Mouse (Mus musculus) midbrain, postnatal 0 days (tissue): ENCODE measurements around the gene Cryaa. TPM values are rescaled to one million over a fixed set of nuclear protein-coding genes. Genes with fewer than 3 reads are reported as not detected.

Experiments
- ATAC-seq: fragments of 200-750 bp; cut with Nextera tagmentation; 2 replicates; pipeline ENCODE4 v1.8.0; 2017; ENCODE audit warnings: moderate number of reproducible peaks, mild to moderate bottlenecking, moderate TSS enrichment, moderate library complexity; ENCODE audit not compliant: low FRiP score
- DNase-seq: peaks from one replicate; pipeline ENCODE4 v3.0.0-alpha.2; 2015; ENCODE audit warnings: low spot score
- H3K27ac ChIP-seq: fragments of 300-500 bp; sonication (generic); 2 replicates; pipeline ENCODE4 v1.5.1; 2014; ENCODE audit warnings: low read depth, mild to moderate bottlenecking, low read length, mixed read lengths
- H3K27me3 ChIP-seq: fragments of 300-500 bp; sonication (generic); 2 replicates; pipeline ENCODE4 v1.6.1; 2014; ENCODE audit warnings: low read length, control low read depth, mixed read lengths; ENCODE audit not compliant: insufficient read depth
- H3K36me3 ChIP-seq: fragments of 300-500 bp; sonication (generic); 2 replicates; pipeline ENCODE4 v1.6.1; 2014; ENCODE audit warnings: low read length, control low read depth, mixed read lengths; ENCODE audit not compliant: insufficient read depth
- H3K4me1 ChIP-seq: fragments of 300-500 bp; sonication (generic); 2 replicates; pipeline ENCODE4 v1.6.1; 2014; ENCODE audit warnings: mild to moderate bottlenecking, control low read depth, antibody characterized with exemption, low read length, mixed read lengths; ENCODE audit not compliant: insufficient read depth
- H3K4me2 ChIP-seq: fragments of 300-500 bp; sonication (generic); 2 replicates; pipeline ENCODE4 v1.6.1; 2014; ENCODE audit warnings: low read depth, mild to moderate bottlenecking, low read length, mixed read lengths; ENCODE audit not compliant: poor library complexity, severe bottlenecking
- H3K4me3 ChIP-seq: fragments of 300-500 bp; sonication (generic); 2 replicates; pipeline ENCODE4 v1.5.1; 2014; ENCODE audit warnings: low read depth, mild to moderate bottlenecking, low read length, moderate library complexity
- H3K9ac ChIP-seq: fragments of 300-500 bp; sonication (generic); replicated peaks from 2 replicates; pipeline ENCODE4 v1.6.1; 2014; ENCODE audit warnings: mild to moderate bottlenecking, low read length, moderate library complexity, mixed read lengths; ENCODE audit not compliant: poor library complexity, severe bottlenecking
- H3K9me3 ChIP-seq: fragments of 300-500 bp; sonication (generic); 2 replicates; pipeline ENCODE4 v1.6.1; 2016; ENCODE audit warnings: low read length, control low read depth
- CTCF ChIP-seq: IDR thresholded peaks from 2 replicates; pipeline ENCODE4 v1.5.1; 2016; ENCODE audit warnings: antibody characterized with exemption, mild to moderate bottlenecking
- WGBS: fragments of 180-500 bp; shearing (Covaris S2); extraction: QIAGEN DNeasy Blood & Tissue Kit; methylation state at CpG from one replicate; pipeline ENCODE4 v1.1.7; 2014; 5-methylcytosine and 5-hydroxymethylcytosine counted together
- polyA plus RNA-seq: library from polyadenylated mRNA; unstranded; fragments of >200 nt; fragmentation: Nextera tagmentation; extraction: Ambion mirVana; gene quantifications from 2 replicates; pipeline ENCODE4 v1.2.1, GENCODE M21; 2015
- total RNA-seq: library from RNA; depleted of rRNA; stranded (reverse); fragments of >200 nt; gene quantifications from 2 replicates; pipeline ENCODE4 v1.2.3, GENCODE M21; 2014

The Cryaa gene
- total and polyA plus RNA-seq, 2 experiments from 2014 or later = 0.37 to 1.6 TPM

- 77% methylated on average over 6 of the region's 6 CpGs for WGBS
- Histone ChIP-seq H3K36me3 (no peaks in the 10 kb centered on the region), H3K4me1 (0 out of 2 replicates have a peak, but pooled peaks cover 3% of the 10 kb centered on the region), H3K4me3 (no peak overlapping the region), H3K9ac (no peak overlapping the region), H3K27ac (no peak overlapping the region), H3K27me3 (no peaks in the 10 kb centered on the region), H3K9me3 (no peaks in the 10 kb centered on the region), H3K4me2 (no peak overlapping the region)
- no peak for TF ChIP-seq CTCF
- ATAC-seq = no peak
- no peak for DNase-seq
Measured at GRCm38 (mm10) chr17:31721637-31722036, 44.0 kb downstream of the Cryaa start.

GRCm38 (mm10) chr17:31725366-31725765, 47.8 kb downstream of the Cryaa start:
- WGBS = 21% methylated on average over 6 of the region's 6 CpGs
- Histone ChIP-seq H3K4me1 (0 out of 2 replicates have a peak, but pooled peaks cover 3% of the 10 kb centered on the region), H3K27ac (no peak overlapping the region), H3K9me3 (no peaks in the 10 kb centered on the region), H3K9ac (no peak overlapping the region), H3K36me3 (no peaks in the 10 kb centered on the region), H3K27me3 (no peaks in the 10 kb centered on the region), H3K4me2 (no peak overlapping the region), H3K4me3 (no peak overlapping the region)
- ATAC-seq (no peak), DNase-seq (peak; percentile 12)
- TF ChIP-seq CTCF = no peak

GRCm38 (mm10) chr17:31726216-31726615, 48.6 kb downstream of the Cryaa start:
- no peak for ATAC-seq
- H3K4me2 ChIP-seq = no peak overlapping the region
- no peak overlapping the region for H3K27ac ChIP-seq
- H3K9ac ChIP-seq = no peak overlapping the region
- H3K4me1 ChIP-seq = 0 out of 2 replicates have a peak, but pooled peaks cover 3% of the 10 kb centered on the region
- DNase-seq = no peak
- no peak overlapping the region for H3K4me3 ChIP-seq
- no peaks in the 10 kb centered on the region for H3K27me3 ChIP-seq
- no peaks in the 10 kb centered on the region for H3K9me3 ChIP-seq
- no peak for TF ChIP-seq CTCF
- H3K36me3 ChIP-seq = no peaks in the 10 kb centered on the region
- WGBS = 89% methylated on average over 5 of the region's 5 CpGs

- no peaks in the 10 kb centered on the region for H3K36me3 ChIP-seq
- WGBS = 46% methylated on average over 4 of the region's 4 CpGs
- no peaks in the 10 kb centered on the region for H3K9me3 ChIP-seq
- ATAC-seq = no peak
- H3K27me3 ChIP-seq = no peaks in the 10 kb centered on the region
- H3K4me2 ChIP-seq = no peak overlapping the region
- H3K4me3 ChIP-seq = no peak overlapping the region
- H3K9ac ChIP-seq = no peak overlapping the region
- DNase-seq = peak; percentile 56
- H3K4me1 ChIP-seq = 0 out of 2 replicates have a peak, but pooled peaks cover 3% of the 10 kb centered on the region
- no peak overlapping the region for H3K27ac ChIP-seq
- TF ChIP-seq CTCF = no peak
Measured at GRCm38 (mm10) chr17:31727230-31727629, 49.6 kb downstream of the Cryaa start.

GRCm38 (mm10) chr17:31728043-31728442, 50.4 kb downstream of the Cryaa start:
- H3K4me1 ChIP-seq = 0 out of 2 replicates have a peak, but pooled peaks cover 3% of the 10 kb centered on the region
- no peak overlapping the region for H3K9ac ChIP-seq
- H3K27ac ChIP-seq = no peak overlapping the region
- H3K4me3 ChIP-seq = no peak overlapping the region
- ATAC-seq = no peak
- no peak overlapping the region for H3K4me2 ChIP-seq
- no peak for TF ChIP-seq CTCF
- no peaks in the 10 kb centered on the region for H3K9me3 ChIP-seq
- no peak for DNase-seq
- no peaks in the 10 kb centered on the region for H3K36me3 ChIP-seq
- no peaks in the 10 kb centered on the region for H3K27me3 ChIP-seq
- WGBS = 65% methylated on average over 4 of the region's 4 CpGs

- no peak overlapping the region for H3K4me2 ChIP-seq
- no peak overlapping the region for H3K4me3 ChIP-seq
- H3K9ac ChIP-seq = no peak overlapping the region
- no peak overlapping the region for H3K27ac ChIP-seq
- H3K9me3 ChIP-seq = no peaks in the 10 kb centered on the region
- H3K36me3 ChIP-seq = no peaks in the 10 kb centered on the region
- H3K27me3 ChIP-seq = no peaks in the 10 kb centered on the region
- H3K4me1 ChIP-seq = 0 out of 2 replicates have a peak, but pooled peaks cover 3% of the 10 kb centered on the region
- ATAC-seq (0 out of 2 replicates have a peak, but pooled peaks have one; percentile 13), DNase-seq (peak; percentile 78)
- 73% methylated on average over 7 of the region's 7 CpGs for WGBS
- peak; percentile 52; the same call in 1 of the 2 replicates for TF ChIP-seq CTCF
Measured at GRCm38 (mm10) chr17:31728968-31729501, 51.4 kb downstream of the Cryaa start.
